Mouse (Mus musculus) midbrain, embryonic 14.5 days (tissue): ENCODE data around the gene Cd4. TPM values are rescaled to one million over a fixed set of nuclear protein-coding genes. Genes with fewer than 3 reads are reported as not detected.
A peak's percentile ranks its signal among the peaks of the same experiment; 100 is the strongest.

Experiments used
- ATAC-seq: fragments of 200-750 bp; cut with Nextera tagmentation; 2 replicates; pipeline ENCODE4 v1.8.0; 2017; ENCODE audit warnings: moderate number of reproducible peaks, moderate library complexity; ENCODE audit not compliant: low FRiP score, low TSS enrichment
- DNase-seq: peaks from one replicate; pipeline ENCODE4 v3.0.0-alpha.2; 2015
- H3K27ac ChIP-seq: fragments of 300-500 bp; sonication (generic); replicated peaks from 2 replicates; pipeline ENCODE4 v1.5.1; 2014; ENCODE audit warnings: mild to moderate bottlenecking, low read depth, low read length, moderate library complexity
- H3K27me3 ChIP-seq: fragments of 300-500 bp; sonication (generic); 2 replicates; pipeline ENCODE4 v1.6.1; 2014; ENCODE audit warnings: low read length, control low read depth, mixed read lengths; ENCODE audit not compliant: control insufficient read depth, insufficient read depth
- H3K36me3 ChIP-seq: fragments of 300-500 bp; sonication (generic); 2 replicates; pipeline ENCODE4 v1.6.1; 2014; ENCODE audit warnings: low read length, control low read depth; ENCODE audit not compliant: control insufficient read depth, insufficient read depth
- H3K4me1 ChIP-seq: fragments of 300-500 bp; sonication (generic); 2 replicates; pipeline ENCODE4 v1.6.1; 2014; ENCODE audit warnings: mild to moderate bottlenecking, antibody characterized with exemption, low read length, control low read depth; ENCODE audit not compliant: control insufficient read depth, insufficient read depth
- H3K4me2 ChIP-seq: fragments of 300-500 bp; sonication (generic); 2 replicates; pipeline ENCODE4 v1.6.1; 2014; ENCODE audit warnings: mild to moderate bottlenecking, low read length, moderate library complexity
- H3K4me3 ChIP-seq: fragments of 300-500 bp; sonication (generic); replicated peaks from 2 replicates; pipeline ENCODE4 v1.5.1; 2014; ENCODE audit warnings: low read depth, low read length
- H3K9ac ChIP-seq: fragments of 300-500 bp; sonication (generic); replicated peaks from 2 replicates; pipeline ENCODE4 v1.6.1; 2014; ENCODE audit warnings: mild to moderate bottlenecking, low read length, moderate library complexity
- H3K9me3 ChIP-seq: fragments of 300-500 bp; sonication (generic); 2 replicates; pipeline ENCODE4 v1.6.1; 2016; ENCODE audit warnings: low read length, control low read depth, mixed read lengths; ENCODE audit not compliant: control insufficient read depth
- WGBS: fragments of 180-500 bp; shearing (Covaris S2); extraction: QIAGEN DNeasy Blood & Tissue Kit; methylation state at CpG from one replicate; pipeline ENCODE4 v1.1.7; 2014; 5-methylcytosine and 5-hydroxymethylcytosine counted together
- polyA plus RNA-seq: library from polyadenylated mRNA; unstranded; fragments of >200 nt; fragmentation: Nextera tagmentation; extraction: Ambion mirVana; gene quantifications from 2 replicates; pipeline ENCODE4 v1.2.1, GENCODE M21; 2014

Cd4 gene
- polyA plus RNA-seq, 1 experiment from 2014 or later, result 0.11 TPM

GRCm38 (mm10) chr6:124917518-124918330 is 29.7 kb upstream of the Cd4 start:
- H3K36me3 ChIP-seq, result peaks cover 22% of the 10 kb centered on the region
- DNase-seq (peak; percentile 96), ATAC-seq (peak; percentile 76)
- under 1% methylated on average over 89 of the region's 89 CpGs for WGBS
- H3K27ac ChIP-seq, result peak overlapping the region; percentile 100
- H3K9me3 ChIP-seq, result no peaks in the 10 kb centered on the region
- peak overlapping the region; percentile 94 for H3K4me3 ChIP-seq
- H3K9ac ChIP-seq, result peak overlapping the region; percentile 100
- H3K4me2 ChIP-seq, result peak overlapping the region; percentile 99
- peaks cover 53% of the 10 kb centered on the region for H3K4me1 ChIP-seq
- no peaks in the 10 kb centered on the region for H3K27me3 ChIP-seq

DNA sequence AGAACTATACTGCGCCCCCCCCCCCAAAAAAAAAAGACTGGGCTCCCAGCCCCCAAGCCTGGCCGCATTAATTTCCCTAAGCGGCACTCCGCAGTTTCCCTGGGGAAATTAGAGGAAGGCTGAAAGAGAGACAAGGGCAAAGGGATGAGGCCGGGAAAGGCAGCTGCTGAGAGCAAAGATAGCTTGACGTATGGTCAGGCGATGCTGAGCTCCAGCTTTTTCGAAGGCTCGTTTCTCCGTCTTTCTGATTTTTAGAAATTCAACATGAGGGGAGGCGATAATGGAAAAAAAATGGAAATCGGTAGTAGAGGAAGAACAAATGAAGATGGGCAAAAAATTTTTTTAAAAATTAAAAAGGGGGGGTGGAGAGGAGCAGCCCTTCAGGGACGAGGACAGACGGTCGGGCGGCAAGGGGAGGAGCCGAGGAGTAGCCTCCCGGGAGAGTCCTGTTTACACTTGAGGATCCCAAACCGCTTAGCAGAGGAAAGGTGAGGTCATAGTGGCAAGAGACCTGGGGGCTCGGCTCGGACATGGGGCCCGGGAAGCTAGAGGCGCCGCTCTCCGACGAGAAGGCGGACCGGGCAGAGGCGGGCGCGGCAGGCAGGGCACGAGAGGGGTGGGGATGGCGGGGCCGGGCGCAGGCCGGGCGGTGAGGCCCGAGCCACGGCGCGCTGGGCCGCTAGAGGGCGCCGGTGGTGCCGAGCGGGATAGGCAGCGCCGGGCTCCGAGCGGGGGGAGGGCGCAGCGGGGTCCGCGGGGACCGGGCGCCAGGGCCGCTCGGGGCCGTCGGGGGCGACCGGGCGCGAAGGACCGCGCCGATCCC is 28.9 kb upstream of the Cd4 start:
- peak overlapping the region; percentile 100 for H3K27ac ChIP-seq
- H3K4me3 ChIP-seq, result peak overlapping the region; percentile 94
- H3K4me1 ChIP-seq, result peaks cover 53% of the 10 kb centered on the region
- peak overlapping the region; percentile 99 for H3K4me2 ChIP-seq
- peak; percentile 95 for DNase-seq
- H3K27me3 ChIP-seq, result no peaks in the 10 kb centered on the region
- no peaks in the 10 kb centered on the region for H3K9me3 ChIP-seq
- peak overlapping the region; percentile 100 for H3K9ac ChIP-seq
- peaks cover 27% of the 10 kb centered on the region for H3K36me3 ChIP-seq
- under 1% methylated on average over 60 of the region's 67 CpGs for WGBS
- peak; percentile 54 for ATAC-seq

GRCm38 (mm10) chr6:124915942-124916694 is 28.1 kb upstream of the Cd4 start:
- WGBS, result 1% methylated on average over 12 of the region's 12 CpGs

DNA sequence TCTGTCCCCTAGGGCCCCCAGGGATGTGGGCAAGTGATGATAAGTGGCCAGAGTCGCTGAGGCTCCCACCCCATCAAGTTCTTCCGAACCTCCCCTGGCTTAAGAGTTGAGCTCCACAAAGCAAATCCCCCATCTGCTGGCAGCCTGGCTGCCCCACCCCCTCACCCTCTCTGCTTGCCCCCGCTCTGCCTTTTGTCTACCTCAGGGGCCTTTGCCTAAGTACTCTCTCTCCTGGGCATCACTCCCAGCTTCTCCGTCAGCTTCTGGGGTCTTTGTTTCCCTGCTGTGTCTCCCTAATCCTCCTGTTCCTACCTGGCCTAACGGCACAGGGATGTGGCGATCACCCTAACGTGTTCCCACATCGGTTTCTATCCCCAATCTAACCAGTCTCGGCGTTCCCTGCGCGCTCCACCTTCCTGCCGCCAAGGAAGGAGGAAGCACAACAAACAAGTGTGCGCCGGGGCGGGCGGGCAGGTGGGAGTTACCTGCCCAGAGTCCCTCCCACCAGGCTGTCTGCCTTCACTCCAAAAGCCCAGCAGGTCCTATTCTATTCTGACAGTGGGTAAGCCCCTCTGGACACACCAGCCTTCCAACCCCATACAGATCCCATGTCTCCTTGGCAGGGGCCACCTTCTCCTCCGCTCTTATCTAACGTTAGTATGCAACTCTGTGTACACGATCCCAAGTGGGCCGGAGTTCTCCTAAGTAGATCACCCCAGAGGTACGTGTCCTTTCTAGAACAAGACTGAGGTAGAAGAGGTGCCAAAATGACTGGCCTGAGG is 27.3 kb upstream of the Cd4 start:
- Histone ChIP-seq H3K4me1 (peaks cover 46% of the 10 kb centered on the region), H3K27ac (peak overlapping the region; percentile 100), H3K9me3 (no peaks in the 10 kb centered on the region), H3K4me2 (peak overlapping the region; percentile 99), H3K36me3 (peaks cover 27% of the 10 kb centered on the region), H3K27me3 (no peaks in the 10 kb centered on the region), H3K9ac (peak overlapping the region; percentile 100), H3K4me3 (peak overlapping the region; percentile 94)
- DNase-seq (peak; percentile 70), ATAC-seq (no peak)
- WGBS, result 3% methylated on average over 22 of the region's 22 CpGs

More at GRCm38 (mm10) chr6:124915942-124916694, 28.1 kb upstream of the Cd4 start:
- Histone ChIP-seq H3K4me1 (peaks cover 48% of the 10 kb centered on the region), H3K4me2 (peak overlapping the region; percentile 99), H3K9ac (peak overlapping the region; percentile 100), H3K4me3 (peak overlapping the region; percentile 94), H3K9me3 (no peaks in the 10 kb centered on the region), H3K27ac (peak overlapping the region; percentile 100), H3K27me3 (no peaks in the 10 kb centered on the region), H3K36me3 (peaks cover 27% of the 10 kb centered on the region)
- ATAC-seq (no peak), DNase-seq (peak; percentile 52)

DNA sequence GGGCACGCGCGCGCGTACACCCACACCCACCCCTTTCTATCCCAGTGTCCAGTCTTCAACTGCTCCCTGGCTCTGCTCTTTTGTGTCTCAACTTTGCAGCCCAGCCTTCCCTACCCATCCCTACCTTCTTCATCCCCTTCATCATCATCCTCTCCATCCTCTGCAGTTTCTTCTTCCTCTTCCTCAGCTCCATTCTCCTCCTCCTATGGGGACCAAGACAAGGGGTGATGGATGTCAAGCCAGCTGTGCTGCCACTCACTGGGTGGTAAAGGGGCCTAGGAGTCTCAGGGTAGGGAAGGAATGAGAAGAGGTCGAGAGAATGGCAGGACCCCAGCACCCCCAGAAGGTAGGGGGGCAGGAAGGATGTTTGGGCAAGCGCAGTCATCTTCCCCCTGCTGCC is 26.5 kb upstream of the Cd4 start:
- Histone ChIP-seq H3K36me3 (peaks cover 27% of the 10 kb centered on the region), H3K9ac (peak overlapping the region; percentile 100), H3K9me3 (no peaks in the 10 kb centered on the region), H3K4me2 (peak overlapping the region; percentile 99), H3K27ac (peak overlapping the region; percentile 100), H3K27me3 (no peaks in the 10 kb centered on the region), H3K4me1 (peaks cover 49% of the 10 kb centered on the region), H3K4me3 (peak overlapping the region; percentile 94)
- WGBS, result 84% methylated on average over 7 of the region's 7 CpGs
- no peak for ATAC-seq
- DNase-seq, result no peak

DNA sequence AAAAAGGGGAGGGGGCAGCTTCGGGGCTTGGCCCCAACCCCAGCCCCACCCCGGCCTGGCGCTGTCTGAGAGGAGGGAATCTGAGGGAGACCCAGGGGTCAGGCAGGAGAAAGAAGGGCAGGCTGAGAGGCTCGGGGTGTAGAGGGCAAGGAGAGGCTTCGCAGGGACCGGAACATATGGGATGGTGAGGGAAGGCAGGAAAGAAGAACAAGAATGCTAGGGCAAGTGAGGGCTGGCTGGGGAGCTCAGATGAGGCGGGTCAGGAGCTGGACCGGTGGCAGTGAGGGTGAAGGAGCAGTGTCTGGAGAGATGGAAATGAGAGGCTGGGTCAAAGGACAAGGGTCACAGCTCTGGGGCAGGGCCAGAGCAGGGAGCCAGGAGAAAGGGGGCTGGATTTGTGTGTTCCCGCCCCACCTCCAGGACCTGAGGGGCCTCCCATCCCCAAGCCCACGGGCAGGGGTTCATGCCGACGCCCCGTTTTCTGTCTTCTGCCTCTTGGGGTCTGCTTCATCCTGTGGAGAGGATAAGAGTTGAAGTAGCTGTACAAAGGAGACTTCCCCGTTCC is 25.8 kb upstream of the Cd4 start:
- Histone ChIP-seq H3K4me3 (no peak overlapping the region), H3K27me3 (no peaks in the 10 kb centered on the region), H3K4me2 (peak overlapping the region; percentile 99), H3K4me1 (peaks cover 44% of the 10 kb centered on the region), H3K27ac (peak overlapping the region; percentile 100), H3K36me3 (peaks cover 27% of the 10 kb centered on the region), H3K9ac (peak overlapping the region; percentile 100; the same call in 1 of the 2 replicates), H3K9me3 (no peaks in the 10 kb centered on the region)
- DNase-seq (no peak), ATAC-seq (no peak)
- WGBS, result 53% methylated on average over 14 of the region's 14 CpGs

- Histone ChIP-seq H3K9me3 (no peaks in the 10 kb centered on the region), H3K4me2 (no peak overlapping the region; the same call in 1 of the 2 replicates), H3K4me3 (no peak overlapping the region), H3K27me3 (0 out of 2 replicates have a peak, but pooled peaks cover 4% of the 10 kb centered on the region), H3K9ac (no peak overlapping the region), H3K4me1 (peaks cover 38% of the 10 kb centered on the region), H3K36me3 (peaks cover 30% of the 10 kb centered on the region), H3K27ac (peak overlapping the region; percentile 10)
- WGBS, result 64% methylated on average over 6 of the region's 6 CpGs
- ATAC-seq (no peak), DNase-seq (no peak)
These were observed 25.2 kb upstream of the Cd4 start for GRCm38 (mm10) chr6:124913214-124913613.
